Comparison of ENCODE assay signal across 13 mouse cellular contexts in the genomic region with DNA sequence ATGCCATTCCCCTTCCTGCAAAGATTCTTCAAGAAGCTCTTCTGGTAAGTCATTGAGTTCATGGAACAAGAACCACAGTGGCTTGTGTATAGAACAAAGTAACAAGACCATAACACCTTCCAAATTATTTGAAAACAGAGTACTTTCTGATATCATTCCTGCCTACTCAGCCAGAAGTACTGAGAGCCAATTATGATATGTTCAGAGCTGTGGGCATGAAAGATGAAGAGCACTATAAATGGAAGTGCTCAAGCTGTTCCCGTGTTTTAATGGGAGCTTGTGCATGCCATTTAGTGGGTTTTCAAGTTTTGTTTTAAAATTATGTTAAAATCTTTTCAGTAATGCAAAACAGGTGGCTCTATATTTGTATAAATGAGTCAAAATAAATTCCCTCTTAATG.
"Had no signal": no experiment of that assay in that cellular context is flagged by ENCODE, and none has a peak within 500 bp of the region (broad histone marks: within the 10 kb centered on the region; RNA-seq: fewer than 3 reads in every experiment).

No protein-coding gene starts in this region.

- ATAC-seq: midbrain, embryonic 16.5 days had no signal

- DNase-seq: lung, adult 18-20 months; lung, embryonic 14.5 days; lung, postnatal 10 days; lung, postnatal 4 days; midbrain, embryonic 14.5 days; retina, postnatal 1 day; right cerebral cortex, postnatal 14 days; right cerebral cortex, postnatal 4 days; spleen, adult 18-20 months; thymus, adult 2 months; thymus, postnatal 25 days; thymus, postnatal 4 days had no signal
